Mouse (Mus musculus) MEL (cell line): ENCODE measurements at regions not wholly inside any gene's neighbourhood (a gene's known extent, or its start where the extent isn't known, plus 50 kb on each side); places are given as distances from the start of the nearest gene placed in this dataset.

ENCODE experiments used
- CHD1 ChIP-seq: IDR thresholded peaks from 2 replicates; pipeline ENCODE4 v1.6.1; 2012; ENCODE audit warnings: low read depth, mild to moderate bottlenecking, inconsistent platforms, low read length, improper control_type of control experiment
- CTCF ChIP-seq, 3 experiments: IDR thresholded peaks in 2 of 3; conservative IDR thresholded peaks in 1 of 3; 2 replicates each; pipeline ENCODE4 v1.5.1; 2011 to 2012; ENCODE audit warnings: low read length in 3 of 3, low read depth in 2 of 3, mild to moderate bottlenecking in 2 of 3, improper control_type of control experiment in 1 of 3, inconsistent platforms in 1 of 3, mixed read lengths in 1 of 3, moderate library complexity in 1 of 3; ENCODE audit not compliant: control insufficient read depth in 1 of 3, insufficient read depth in 1 of 3, poor library complexity in 1 of 3, severe bottlenecking in 1 of 3
- HCFC1 ChIP-seq: IDR thresholded peaks from 2 replicates; pipeline ENCODE4 v1.6.1; 2012; ENCODE audit warnings: low read depth, mild to moderate bottlenecking, inconsistent platforms, low read length, improper control_type of control experiment, moderate library complexity
- JUND ChIP-seq: IDR thresholded peaks from 2 replicates; pipeline ENCODE4 v1.6.1; 2011; ENCODE audit warnings: low read depth, mild to moderate bottlenecking, improper control_type of control experiment, low read length
- POLR2A ChIP-seq, 2 experiments: IDR thresholded peaks; 2 replicates each; pipeline ENCODE4 v1.6.1; 2011 to 2012; ENCODE audit warnings: low read length in 2 of 2, mild to moderate bottlenecking in 2 of 2, control low read depth in 1 of 2, improper control_type of control experiment in 1 of 2, low read depth in 1 of 2, moderate library complexity in 1 of 2; ENCODE audit not compliant: control insufficient read depth in 1 of 2, insufficient read depth in 1 of 2, poor library complexity in 1 of 2

DNA sequence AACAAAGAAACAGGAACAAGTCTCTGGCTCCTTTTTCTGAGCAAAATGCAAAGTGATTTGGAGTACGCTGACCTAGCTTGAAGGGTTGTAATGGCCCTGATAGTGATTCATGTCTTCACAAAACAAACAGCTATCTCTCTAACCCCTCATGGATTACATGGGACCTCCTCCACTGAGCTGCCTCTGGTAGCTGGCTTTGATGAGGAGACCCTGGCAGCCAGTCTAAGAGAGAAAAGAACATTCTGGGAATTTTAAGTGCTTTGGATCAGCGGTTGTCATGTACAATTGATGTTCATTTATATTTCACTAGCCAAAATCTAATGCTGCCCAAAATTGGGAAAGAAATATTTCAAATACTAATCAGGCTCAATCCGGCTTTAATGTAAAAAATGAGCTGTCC is 177.2 kb upstream of the Pard3b start:
- TF ChIP-seq POLR2A (IDR thresholded peaks at IDR 0.05; ENCODE audit: control insufficient read depth in 1 of 2, insufficient read depth in 1 of 2, low read depth in 1 of 2, low read length in 2 of 2, poor library complexity in 1 of 2) = no peak
- TF ChIP-seq JUND = no peak
- TF ChIP-seq CTCF (IDR thresholded peaks at IDR 0.05 in 2 of 3, conservative IDR thresholded peaks at IDR 0.05 in 1 of 3; ENCODE audit: control insufficient read depth in 1 of 3, insufficient read depth in 1 of 3, low read depth in 2 of 3, low read length in 3 of 3, poor library complexity in 1 of 3, severe bottlenecking in 1 of 3) = no peak
- TF ChIP-seq HCFC1 = no peak
- TF ChIP-seq CHD1 = no peak
